Mouse (Mus musculus): ENCODE data around the gene Ntrk1. TPM values are rescaled to one million over a fixed set of nuclear protein-coding genes. Genes with fewer than 3 reads are reported as not detected.

Gene Ntrk1
- polyA plus RNA-seq, 1 experiment: 0.09 TPM

- WGBS: 92% methylated on average over 6 of the region's 6 CpGs
- Histone ChIP-seq H3K27ac (ENCODE audit: insufficient read depth, low read length) (no peak overlapping the region), H3K27me3 (ENCODE audit: control insufficient read depth, insufficient read depth, low read length) (no peaks in the 10 kb centered on the region), H3K4me1 (ENCODE audit: control insufficient read depth, insufficient read depth, insufficient read length) (no peaks in the 10 kb centered on the region), H3K36me3 (ENCODE audit: control insufficient read depth, insufficient read depth, low read length) (peaks cover 38% of the 10 kb centered on the region), H3K4me3 (ENCODE audit: extremely low read depth, insufficient read depth, insufficient read length) (no peak overlapping the region)
- TF ChIP-seq POLR2A (IDR thresholded peaks at IDR 0.05; ENCODE audit: low read depth, low read length) (no peak), CTCF (IDR thresholded peaks at IDR 0.05; ENCODE audit: extremely low read depth, insufficient read depth, insufficient read length, insufficient replicate concordance) (no peak)
- DNase-seq (ENCODE audit: low read depth in 1 of 2, low spot score in 2 of 2): no peak
Observed at GRCm38 (mm10) chr3:87728696-87729095, 66.3 kb downstream of the Ntrk1 start.

Other genes with a start within 250 kb of the Ntrk1 start
- gene Arhgef11, start 177.6 kb downstream of the Ntrk1 start, polyA plus RNA-seq (2012; rRNA removed): 15.6 and 16.4 TPM in 2 replicates
- 0.09 and 0.25 TPM in 2 replicates for gene Lrrc71, start 46.5 kb downstream of the Ntrk1 start, polyA plus RNA-seq (2012; rRNA removed)
- gene Insrr, start 1.8 kb upstream of the Ntrk1 start, polyA plus RNA-seq (2012; rRNA removed): 0.25 and 0.42 TPM in 2 replicates
- gene Pear1, start 29.1 kb upstream of the Ntrk1 start, polyA plus RNA-seq (2012; rRNA removed): 63.8 and 65.8 TPM in 2 replicates
- 27.4 and 29.1 TPM in 2 replicates for gene Sh2d2a, start 51.6 kb upstream of the Ntrk1 start, polyA plus RNA-seq (2012; rRNA removed)
- 23.3 and 23.4 TPM in 2 replicates for gene Prcc, start 90.4 kb upstream of the Ntrk1 start, polyA plus RNA-seq (2012; rRNA removed)
- gene Hdgf, start 111.2 kb upstream of the Ntrk1 start, polyA plus RNA-seq (2012; rRNA removed): 43.6 and 50.0 TPM in 2 replicates
- 24.3 and 34.6 TPM in 2 replicates for gene Mrpl24, start 124.3 kb upstream of the Ntrk1 start, polyA plus RNA-seq (2012; rRNA removed)
- 14.3 and 17.4 TPM in 2 replicates for gene Isg20l2, start 135.2 kb upstream of the Ntrk1 start, polyA plus RNA-seq (2012; rRNA removed)
- gene Rrnad1, start 135.6 kb upstream of the Ntrk1 start, polyA plus RNA-seq (2012; rRNA removed): 35.6 and 36.7 TPM in 2 replicates
- 0.08 TPM in 1 of 2 replicates, not detected in the other for gene Crabp2, start 153.5 kb upstream of the Ntrk1 start, polyA plus RNA-seq (2012; rRNA removed)
- gene Nes, start 175.9 kb upstream of the Ntrk1 start, polyA plus RNA-seq (2012; rRNA removed): 1.2 and 1.7 TPM in 2 replicates
- gene Bcan, start 205.1 kb upstream of the Ntrk1 start, polyA plus RNA-seq (2012; rRNA removed): 0.11 TPM in 1 of 2 replicates, not detected in the other
- gene Hapln2, start 232.4 kb upstream of the Ntrk1 start, polyA plus RNA-seq (2012; rRNA removed): not detected in 2 replicates
- 5.0 and 5.2 TPM in 2 replicates for gene Gpatch4, start 247.9 kb upstream of the Ntrk1 start, polyA plus RNA-seq (2012; rRNA removed)

All from spleen, adult 2 months (tissue).